Mouse (Mus musculus) neural tube, embryonic 13.5 days (tissue): Measurements from ENCODE around the gene Midn. TPM values are rescaled to one million over a fixed set of nuclear protein-coding genes. Genes with fewer than 3 reads are reported as not detected.

Experiments used
- ATAC-seq: fragments of 200-750 bp; cut with Nextera tagmentation; 2 replicates; pipeline ENCODE4 v1.8.0; 2017; ENCODE audit warnings: low read depth, mild to moderate bottlenecking, moderate TSS enrichment, moderate library complexity
- H3K27ac ChIP-seq: fragments of 300-500 bp; sonication (generic); replicated peaks from 2 replicates; pipeline ENCODE4 v1.5.1; 2015; ENCODE audit warnings: moderate library complexity, mild to moderate bottlenecking, inconsistent platforms
- H3K27me3 ChIP-seq: fragments of 300-500 bp; sonication (generic); 2 replicates; pipeline ENCODE4 v1.6.1; 2015; ENCODE audit warnings: mild to moderate bottlenecking, inconsistent platforms
- H3K36me3 ChIP-seq: fragments of 300-500 bp; sonication (generic); 2 replicates; pipeline ENCODE4 v1.6.1; 2015; ENCODE audit warnings: mild to moderate bottlenecking, inconsistent platforms
- H3K4me1 ChIP-seq: fragments of 300-500 bp; sonication (generic); replicated peaks from 2 replicates; pipeline ENCODE4 v1.6.1; 2015; ENCODE audit warnings: inconsistent platforms
- H3K4me2 ChIP-seq: fragments of 300-500 bp; sonication (generic); 2 replicates; pipeline ENCODE4 v1.6.1; 2015; ENCODE audit warnings: inconsistent platforms, mild to moderate bottlenecking, moderate library complexity
- H3K4me3 ChIP-seq: fragments of 300-500 bp; sonication (generic); 2 replicates; pipeline ENCODE4 v1.5.1; 2015; ENCODE audit warnings: mild to moderate bottlenecking, inconsistent platforms
- H3K9ac ChIP-seq: fragments of 300-500 bp; sonication (generic); 2 replicates; pipeline ENCODE4 v1.6.1; 2015; ENCODE audit warnings: moderate library complexity, mild to moderate bottlenecking, inconsistent platforms
- H3K9me3 ChIP-seq: fragments of 300-500 bp; sonication (generic); 2 replicates; pipeline ENCODE4 v1.6.1; 2016; ENCODE audit warnings: inconsistent platforms
- WGBS: fragments of 180-500 bp; shearing (Covaris S2); methylation state at CpG from one replicate; pipeline ENCODE4 v1.1.7; 2015; 5-methylcytosine and 5-hydroxymethylcytosine counted together
- polyA plus RNA-seq: library from polyadenylated mRNA; unstranded; fragments of >200 nt; fragmentation: Nextera tagmentation; extraction: Ambion mirVana; gene quantifications from 2 replicates; pipeline ENCODE4 v1.2.1, GENCODE M21; 2015

The Midn gene
- polyA plus RNA-seq, 1 experiment from 2014 or later: 31.0 TPM

GRCm38 (mm10) chr10:80196167-80196566 is 48.1 kb downstream of the Midn start:
- H3K9ac ChIP-seq: no peak overlapping the region
- no peak overlapping the region for H3K4me3 ChIP-seq
- no peaks in the 10 kb centered on the region; the same call in 1 of the 2 replicates for H3K27me3 ChIP-seq
- no peaks in the 10 kb centered on the region for H3K36me3 ChIP-seq
- H3K4me2 ChIP-seq: no peak overlapping the region
- H3K27ac ChIP-seq: no peak overlapping the region
- H3K4me1 ChIP-seq: peaks cover 9% of the 10 kb centered on the region
- ATAC-seq: no peak
- 89% methylated on average over 1 of the region's 1 CpGs for WGBS
- H3K9me3 ChIP-seq: no peaks in the 10 kb centered on the region

- H3K4me1 ChIP-seq: peaks cover 9% of the 10 kb centered on the region
- H3K27ac ChIP-seq: no peak overlapping the region
These were observed 48.9 kb downstream of the Midn start for GRCm38 (mm10) chr10:80196778-80197581.

DNA sequence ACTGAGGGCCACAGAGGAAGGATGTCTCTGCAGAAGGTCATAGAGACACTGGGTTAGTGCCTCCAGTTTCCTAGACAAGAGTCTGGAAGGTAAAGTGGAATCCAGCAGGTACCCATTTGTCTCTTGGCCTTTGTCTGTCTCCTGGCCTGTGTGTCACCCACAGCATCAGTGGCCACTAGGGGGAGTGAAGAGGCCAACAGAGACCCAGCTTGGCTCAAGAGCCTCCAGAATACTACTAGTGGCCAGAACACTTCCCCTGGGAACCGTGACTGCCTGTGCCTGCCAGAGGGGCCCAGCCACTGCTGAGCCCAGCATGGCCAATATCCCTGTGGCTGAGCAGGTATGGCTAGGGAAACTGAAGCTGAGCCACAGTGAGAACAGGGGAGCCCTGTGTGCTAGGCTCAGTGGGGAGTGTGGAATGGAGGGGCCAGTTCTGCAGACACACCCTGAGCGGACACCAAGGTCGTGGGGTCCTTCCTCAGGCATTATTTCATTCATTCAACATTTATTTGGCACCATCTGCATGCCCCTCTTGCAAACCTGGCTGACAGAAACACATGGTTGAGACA is 51.5 kb downstream of the Midn start:
- H3K36me3 ChIP-seq: no peaks in the 10 kb centered on the region
- H3K4me2 ChIP-seq: no peak overlapping the region
- no peaks in the 10 kb centered on the region for H3K9me3 ChIP-seq
- no peak overlapping the region for H3K4me3 ChIP-seq
- no peaks in the 10 kb centered on the region for H3K27me3 ChIP-seq
- 50% methylated on average over 3 of the region's 3 CpGs for WGBS
- peaks cover 14% of the 10 kb centered on the region for H3K4me1 ChIP-seq
- no peak overlapping the region for H3K9ac ChIP-seq
- peak; percentile 75 for ATAC-seq
- H3K27ac ChIP-seq: no peak overlapping the region

More at GRCm38 (mm10) chr10:80196778-80197581, 48.9 kb downstream of the Midn start:
- Histone ChIP-seq H3K27me3 (no peaks in the 10 kb centered on the region; the same call in 1 of the 2 replicates), H3K4me3 (no peak overlapping the region), H3K36me3 (no peaks in the 10 kb centered on the region), H3K4me2 (no peak overlapping the region), H3K9ac (no peak overlapping the region), H3K9me3 (no peaks in the 10 kb centered on the region)
- WGBS: 68% methylated on average over 33 of the region's 33 CpGs
- no peak for ATAC-seq

GRCm38 (mm10) chr10:80200485-80200884 is 52.4 kb downstream of the Midn start:
- H3K4me2 ChIP-seq: no peak overlapping the region
- H3K9ac ChIP-seq: no peak overlapping the region
- peaks cover 12% of the 10 kb centered on the region for H3K4me1 ChIP-seq
- no peaks in the 10 kb centered on the region for H3K27me3 ChIP-seq
- no peak overlapping the region for H3K4me3 ChIP-seq
- H3K9me3 ChIP-seq: no peaks in the 10 kb centered on the region
- no peak for ATAC-seq
- H3K36me3 ChIP-seq: no peaks in the 10 kb centered on the region
- no peak overlapping the region for H3K27ac ChIP-seq
- WGBS: 81% methylated on average over 6 of the region's 6 CpGs

DNA sequence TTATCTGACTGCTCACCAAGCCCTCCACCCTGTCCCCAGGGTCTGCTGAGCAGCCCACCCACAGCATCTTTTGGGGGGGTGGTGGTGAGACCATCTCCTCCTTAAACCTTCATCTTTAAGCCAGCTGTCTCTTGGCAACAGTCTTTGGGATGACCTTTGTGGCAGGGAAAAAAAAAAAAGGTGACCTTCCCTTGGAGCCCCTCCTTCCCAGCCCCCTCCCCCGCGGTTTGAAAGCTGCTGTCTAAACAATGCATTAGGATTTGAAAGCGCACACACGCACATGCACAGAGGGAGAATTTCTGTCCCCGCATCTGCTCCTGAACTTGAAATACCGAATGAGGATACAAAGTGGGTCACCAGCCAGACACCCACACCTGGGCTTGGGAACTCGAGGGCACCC is 56.0 kb downstream of the Midn start:
- H3K36me3 ChIP-seq: no peaks in the 10 kb centered on the region
- no peak overlapping the region for H3K9ac ChIP-seq
- no peak for ATAC-seq
- H3K4me1 ChIP-seq: peaks cover 29% of the 10 kb centered on the region
- H3K4me2 ChIP-seq: no peak overlapping the region
- no peaks in the 10 kb centered on the region for H3K9me3 ChIP-seq
- H3K4me3 ChIP-seq: no peak overlapping the region
- H3K27ac ChIP-seq: no peak overlapping the region
- no peaks in the 10 kb centered on the region for H3K27me3 ChIP-seq
- 17% methylated on average over 7 of the region's 7 CpGs for WGBS

- WGBS: 59% methylated on average over 1 of the region's 1 CpGs
- ATAC-seq: no peak
- Histone ChIP-seq H3K36me3 (no peaks in the 10 kb centered on the region), H3K27ac (no peak overlapping the region), H3K9me3 (no peaks in the 10 kb centered on the region), H3K4me1 (peaks cover 30% of the 10 kb centered on the region), H3K4me2 (no peak overlapping the region), H3K9ac (no peak overlapping the region), H3K4me3 (no peak overlapping the region), H3K27me3 (no peaks in the 10 kb centered on the region)
These were observed 59.1 kb downstream of the Midn start for GRCm38 (mm10) chr10:80207201-80207600.

- WGBS: 38% methylated on average over 10 of the region's 10 CpGs
- ATAC-seq: no peak
These were observed 59.6 kb downstream of the Midn start for GRCm38 (mm10) chr10:80207676-80208075.

More at GRCm38 (mm10) chr10:80207676-80208075, 59.6 kb downstream of the Midn start:
- H3K27ac ChIP-seq: 0 out of 2 replicates have a peak overlapping the region, but pooled peaks have one; percentile 13
- H3K9me3 ChIP-seq: no peaks in the 10 kb centered on the region
- no peak overlapping the region for H3K4me2 ChIP-seq
- no peak overlapping the region for H3K4me3 ChIP-seq
- H3K36me3 ChIP-seq: no peaks in the 10 kb centered on the region
- H3K27me3 ChIP-seq: no peaks in the 10 kb centered on the region
- H3K4me1 ChIP-seq: peaks cover 30% of the 10 kb centered on the region
- H3K9ac ChIP-seq: peak overlapping the region; percentile 6; the same call in 1 of the 2 replicates

Other genes starting within 250 kb of the Midn start
- 47.4 and 49.0 TPM in 2 replicates for gene Med16, start 239.3 kb upstream of the Midn start, polyA plus RNA-seq
- gene Gm26602, start 237.4 kb upstream of the Midn start, polyA plus RNA-seq: 40.5 and 48.8 TPM in 2 replicates
- gene Kiss1r, start 231.3 kb upstream of the Midn start, polyA plus RNA-seq: 2.1 and 2.4 TPM in 2 replicates
- gene R3hdm4, start 227.1 kb upstream of the Midn start, polyA plus RNA-seq: 237 and 249 TPM in 2 replicates
- gene Arid3a, start 221.2 kb upstream of the Midn start, polyA plus RNA-seq: 3.4 and 5.4 TPM in 2 replicates
- 67.0 and 85.7 TPM in 2 replicates for gene Wdr18, start 188.1 kb upstream of the Midn start, polyA plus RNA-seq
- 0.58 and 0.61 TPM in 2 replicates for gene Grin3b, start 177.6 kb upstream of the Midn start, polyA plus RNA-seq
- gene Tmem259, start 163.9 kb upstream of the Midn start, polyA plus RNA-seq: 21.0 and 21.4 TPM in 2 replicates
- gene Cnn2, start 159.7 kb upstream of the Midn start, polyA plus RNA-seq: 55.6 and 56.2 TPM in 2 replicates
- 7.7 and 8.1 TPM in 2 replicates for gene Abca7, start 151.8 kb upstream of the Midn start, polyA plus RNA-seq
- 2.4 and 2.9 TPM in 2 replicates for gene Arhgap45, start 131.6 kb upstream of the Midn start, polyA plus RNA-seq
- 141 and 153 TPM in 2 replicates for gene Polr2e, start 108.5 kb upstream of the Midn start, polyA plus RNA-seq
- gene Gpx4, start 101.1 kb upstream of the Midn start, polyA plus RNA-seq: 505 and 556 TPM in 2 replicates
- 12.9 and 13.0 TPM in 2 replicates for gene Sbno2, start 42.7 kb upstream of the Midn start, polyA plus RNA-seq
- gene Stk11, start 32.5 kb upstream of the Midn start, polyA plus RNA-seq: 13.3 and 16.8 TPM in 2 replicates
- gene Atp5d, start 9.6 kb upstream of the Midn start, polyA plus RNA-seq: 467 and 481 TPM in 2 replicates
- 53.9 and 55.1 TPM in 2 replicates for gene Cbarp, start 7.4 kb upstream of the Midn start, polyA plus RNA-seq
- gene Cirbp, start 17.7 kb downstream of the Midn start, polyA plus RNA-seq: 325 and 351 TPM in 2 replicates
- 11.4 and 16.3 TPM in 2 replicates for gene 1600002K03Rik, start 24.7 kb downstream of the Midn start, polyA plus RNA-seq
- 34.0 and 34.8 TPM in 2 replicates for gene Efna2, start 31.2 kb downstream of the Midn start, polyA plus RNA-seq
- gene Mum1, start 78.2 kb downstream of the Midn start, polyA plus RNA-seq: 46.5 and 60.7 TPM in 2 replicates
- 250 and 275 TPM in 2 replicates for gene Ndufs7, start 100.8 kb downstream of the Midn start, polyA plus RNA-seq
- gene Gamt, start 112.7 kb downstream of the Midn start, polyA plus RNA-seq: 31.2 and 33.0 TPM in 2 replicates
- gene Dazap1, start 113.2 kb downstream of the Midn start, polyA plus RNA-seq: 59.8 and 66.5 TPM in 2 replicates
- gene Rps15, start 144.2 kb downstream of the Midn start, polyA plus RNA-seq: 573 and 601 TPM in 2 replicates
- gene Apc2, start 147.7 kb downstream of the Midn start, polyA plus RNA-seq: 153 and 156 TPM in 2 replicates
- gene 2310011J03Rik, start 172.3 kb downstream of the Midn start, polyA plus RNA-seq: 27.9 and 30.7 TPM in 2 replicates
- 2.9 and 3.6 TPM in 2 replicates for gene Pcsk4, start 181.2 kb downstream of the Midn start, polyA plus RNA-seq
- gene Reep6, start 181.7 kb downstream of the Midn start, polyA plus RNA-seq: 3.3 and 4.5 TPM in 2 replicates
- 1.6 and 1.8 TPM in 2 replicates for gene Adamtsl5, start 200.1 kb downstream of the Midn start, polyA plus RNA-seq
- gene Plk5, start 208.2 kb downstream of the Midn start, polyA plus RNA-seq: 1.0 and 1.5 TPM in 2 replicates
- gene Mex3d, start 239.4 kb downstream of the Midn start, polyA plus RNA-seq: 15.6 and 16.7 TPM in 2 replicates